Mouse (Mus musculus) monocyte, adult 2 months (primary cell): ENCODE results near the gene Trappc6a.

ENCODE experiments used
- DNase-seq, 2 experiments: peaks; one replicate each; pipeline ENCODE4 v3.0.0; 2022; ENCODE audit warnings: low spot score in 2 of 2, low read depth in 1 of 2

The Trappc6a gene

GRCm38 (mm10) chr7:19523017-19523756 is 15.0 kb downstream of the Trappc6a start:
- DNase-seq, result no peak

GRCm38 (mm10) chr7:19523757-19524419 is 15.7 kb downstream of the Trappc6a start:
- no peak for DNase-seq

GRCm38 (mm10) chr7:19524420-19525104 is 16.4 kb downstream of the Trappc6a start:
- DNase-seq, result no peak

- no peak for DNase-seq
These were observed 16.9 kb downstream of the Trappc6a start for GRCm38 (mm10) chr7:19525105-19525481.

- no peak for DNase-seq
These were observed 22.9 kb downstream of the Trappc6a start for GRCm38 (mm10) chr7:19531077-19531476.

- no peak for DNase-seq
These were observed 24.0 kb downstream of the Trappc6a start for GRCm38 (mm10) chr7:19532240-19532639.

GRCm38 (mm10) chr7:19534676-19535075 is 26.5 kb downstream of the Trappc6a start:
- DNase-seq, result no peak

- no peak for DNase-seq
These were observed 32.8 kb downstream of the Trappc6a start for GRCm38 (mm10) chr7:19540771-19541566.

GRCm38 (mm10) chr7:19541681-19542154 is 33.5 kb downstream of the Trappc6a start:
- DNase-seq, result no peak

GRCm38 (mm10) chr7:19542155-19542691 is 34.0 kb downstream of the Trappc6a start:
- DNase-seq, result no peak

- no peak for DNase-seq
These were observed 35.4 kb downstream of the Trappc6a start for GRCm38 (mm10) chr7:19543584-19543983.

- no peak for DNase-seq
These were observed 37.8 kb downstream of the Trappc6a start for GRCm38 (mm10) chr7:19546007-19546406.

- DNase-seq, result no peak
These were observed 39.3 kb downstream of the Trappc6a start for GRCm38 (mm10) chr7:19547344-19547969.

GRCm38 (mm10) chr7:19549394-19549793 is 41.2 kb downstream of the Trappc6a start:
- no peak for DNase-seq

- DNase-seq, result no peak
These were observed 43.4 kb downstream of the Trappc6a start for GRCm38 (mm10) chr7:19551634-19552033.

- no peak for DNase-seq
These were observed 44.2 kb downstream of the Trappc6a start for GRCm38 (mm10) chr7:19552443-19552842.

- DNase-seq, result no peak
These were observed 46.0 kb downstream of the Trappc6a start for GRCm38 (mm10) chr7:19554168-19554567.

GRCm38 (mm10) chr7:19557086-19557485 is 48.9 kb downstream of the Trappc6a start:
- DNase-seq, result no peak

- DNase-seq, result no peak
These were observed 50.0 kb downstream of the Trappc6a start for GRCm38 (mm10) chr7:19557982-19558900.
